Mouse (Mus musculus) adrenal gland, adult 10 weeks (tissue): ENCODE data around the gene Rab5b. TPM values are rescaled to one million over a fixed set of nuclear protein-coding genes. Genes with fewer than 3 reads are reported as not detected.

Experiments
- polyA plus RNA-seq: library from polyadenylated mRNA; stranded (reverse); fragments of 350-450 nt; fragmentation: Illumina TruSeq; extraction: RNeasy Lipid Tissue Mini Kit (QIAGEN cat#74804); gene quantifications from one replicate; pipeline ENCODE4 v1.2.3, GENCODE M21; 2014; ENCODE audit warnings: low read depth, low replicate concordance

The Rab5b gene
- 151 TPM for polyA plus RNA-seq

GRCm38 (mm10) chr10:128695992-128696807 is at the start of gene Rab5b:
Rab5b (minus strand) TSS chr10:128696264.

DNA sequence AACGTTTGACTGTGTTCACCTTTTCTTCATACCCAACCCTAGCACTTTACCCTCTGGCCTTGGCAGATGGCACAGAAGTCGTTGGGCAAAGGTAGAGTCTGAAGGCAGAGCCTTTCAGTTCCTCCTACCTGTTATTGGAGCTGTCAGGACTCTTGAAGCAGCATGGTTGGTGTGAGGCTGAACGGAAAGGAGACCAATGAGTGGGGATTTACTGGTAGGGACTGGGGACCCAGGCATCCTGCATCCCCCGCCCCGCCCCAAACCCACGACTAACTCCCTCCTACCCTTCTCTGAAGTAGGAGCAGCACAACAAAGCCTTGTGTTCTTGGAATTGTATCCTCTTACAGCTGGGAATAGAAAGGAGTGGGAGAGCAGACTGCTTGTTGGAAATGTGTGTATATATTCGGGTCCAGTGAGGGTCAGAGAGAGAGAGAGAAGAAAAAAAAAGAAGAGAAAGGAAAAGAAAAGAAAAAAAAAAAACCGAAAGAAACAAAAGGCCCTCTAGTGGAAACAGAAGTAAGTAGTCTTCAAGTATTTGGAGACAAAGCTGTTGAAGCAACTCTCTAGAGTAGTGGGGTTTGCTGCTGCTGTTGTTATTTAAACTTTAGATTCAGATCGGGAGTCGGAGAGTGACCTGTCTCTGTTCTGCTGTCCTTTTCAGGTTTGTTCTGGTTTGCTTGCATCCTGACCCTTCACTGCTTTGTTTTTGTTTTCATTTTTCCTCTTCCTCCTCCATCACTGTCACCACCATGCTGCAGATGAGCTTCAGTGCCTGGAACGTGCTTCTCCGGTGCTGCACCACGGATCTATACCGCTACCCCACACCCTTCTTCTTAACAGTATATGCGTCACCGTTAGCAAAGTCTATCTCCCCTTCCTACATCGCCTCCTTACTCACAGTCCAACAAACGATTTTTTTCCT is 48.9 kb upstream of the Rab5b start, which contains the start of gene Dgka:
Dgka (minus strand) TSS at position 176 of the 922 bp plus-strand sequence.

DNA sequence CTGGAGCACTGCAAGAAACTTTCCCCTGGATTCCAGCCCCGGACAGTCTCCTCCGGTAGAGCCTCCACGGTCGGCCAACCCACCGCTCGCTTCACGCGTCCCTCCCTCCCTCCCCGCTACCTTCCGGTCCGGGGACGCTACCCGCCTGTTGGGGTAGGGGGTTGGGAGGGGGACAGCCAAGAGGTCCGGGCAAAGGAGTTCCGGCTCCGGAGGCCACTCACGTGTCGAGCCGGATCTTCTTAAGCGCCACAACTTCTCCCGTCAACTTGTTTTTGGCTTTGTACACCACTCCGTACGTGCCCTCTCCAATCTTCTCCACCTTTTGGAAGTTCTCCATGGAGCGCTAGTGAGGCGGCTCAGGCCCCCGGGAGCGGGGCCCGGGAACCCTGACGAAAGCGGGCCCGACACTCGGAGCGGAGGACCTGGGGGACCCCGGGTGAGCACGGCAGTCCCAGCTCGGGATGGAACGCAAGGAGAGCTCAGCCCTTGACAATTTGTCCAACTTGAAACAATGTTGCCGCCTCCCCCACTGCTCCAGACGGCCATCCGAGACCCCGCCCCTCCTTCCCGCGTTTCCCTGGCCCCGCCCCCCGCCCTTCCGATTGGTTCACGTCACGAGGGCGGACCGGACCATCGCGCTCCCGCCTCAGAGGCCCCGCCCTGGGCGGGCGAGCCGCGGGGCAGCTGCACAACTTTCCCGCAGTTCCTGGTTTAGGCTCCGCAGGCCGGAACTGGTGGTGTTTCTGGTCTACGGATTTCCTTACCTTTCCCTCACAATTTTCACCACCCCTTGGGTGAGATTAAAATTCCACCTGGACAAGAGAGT is 8.6 kb upstream of the Rab5b start, which contains the start of gene Cdk2:
Cdk2 (minus strand) TSS at position 541 of the 826 bp plus-strand sequence.

GRCm38 (mm10) chr10:128703895-128704294 is 7.8 kb upstream of the Rab5b start, which contains the start of gene Pmel:
Pmel (plus strand) TSS chr10:128704195.

DNA sequence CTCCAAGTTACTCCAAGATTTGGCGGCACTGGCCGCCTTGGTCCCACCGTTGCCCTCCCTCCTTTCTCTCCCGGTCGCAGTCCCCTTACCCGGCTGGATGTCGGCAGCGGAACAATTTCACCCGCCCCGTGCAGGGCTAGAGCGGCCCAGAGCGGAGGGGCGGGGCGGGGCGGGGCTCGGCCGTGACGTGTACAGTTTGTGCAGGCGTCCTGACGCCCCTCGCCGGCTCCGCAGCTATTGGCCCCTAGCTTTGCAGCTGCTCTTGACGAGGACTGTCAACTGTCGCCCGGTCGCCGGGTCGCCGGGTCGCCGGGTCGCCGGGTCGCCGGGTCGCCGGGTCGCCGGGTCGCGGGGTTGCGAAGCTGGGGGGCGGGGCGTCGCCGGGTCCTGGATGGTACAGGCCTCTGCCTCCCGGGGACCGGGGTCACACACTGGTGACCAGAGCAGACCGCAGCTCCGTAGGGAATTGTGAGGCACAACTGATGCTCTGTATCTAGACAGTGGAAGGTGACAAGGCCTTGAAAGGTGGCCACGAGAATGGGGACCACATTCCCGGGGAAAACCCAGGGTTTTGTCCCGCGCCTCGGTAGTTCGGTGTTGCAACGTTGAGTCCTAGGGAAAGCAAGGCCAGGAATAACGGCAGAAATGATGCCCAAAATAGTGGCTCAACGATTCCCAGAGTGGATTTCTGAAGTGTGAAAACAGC is 22.1 kb downstream of the Rab5b start, which contains the start of gene Suox:
Suox (minus strand) TSS at position 311 of the 706 bp plus-strand sequence.

GRCm38 (mm10) chr10:128645111-128646011 is 50.7 kb downstream of the Rab5b start, which contains the start of gene Ikzf4:
Ikzf4 (minus strand) TSS chr10:128645991.

Other genes starting within 250 kb of the Rab5b start
- gene Smarcc2, start 237.0 kb downstream of the Rab5b start, polyA plus RNA-seq = 50.5 TPM
- gene Myl6, start 202.1 kb downstream of the Rab5b start, polyA plus RNA-seq = 64.3 TPM
- not detected for gene Myl6b, start 197.6 kb downstream of the Rab5b start, polyA plus RNA-seq
- gene Esyt1, start 170.4 kb downstream of the Rab5b start, polyA plus RNA-seq = 5.1 TPM
- 0.82 TPM for gene Zc3h10, start 148.5 kb downstream of the Rab5b start, polyA plus RNA-seq
- gene Rpl41, start 147.0 kb downstream of the Rab5b start, polyA plus RNA-seq = 12.5 TPM
- 91.8 TPM for gene Pa2g4, start 130.3 kb downstream of the Rab5b start, polyA plus RNA-seq
- gene Erbb3, start 106.6 kb downstream of the Rab5b start, polyA plus RNA-seq = 2.4 TPM
- gene Rps26, start 69.5 kb downstream of the Rab5b start, polyA plus RNA-seq = 12.2 TPM
- 1.5 TPM for gene Ikzf4, start 50.3 kb downstream of the Rab5b start, polyA plus RNA-seq
- 13.9 TPM for gene Suox, start 22.2 kb downstream of the Rab5b start, polyA plus RNA-seq
- gene Pmel, start 7.9 kb upstream of the Rab5b start, polyA plus RNA-seq = not detected
- gene Cdk2, start 8.8 kb upstream of the Rab5b start, polyA plus RNA-seq = 12.2 TPM
- gene Dgka, start 48.6 kb upstream of the Rab5b start, polyA plus RNA-seq = 9.4 TPM
- gene Pym1, start 51.6 kb upstream of the Rab5b start, polyA plus RNA-seq = 0.93 TPM
- gene Mmp19, start 94.6 kb upstream of the Rab5b start, polyA plus RNA-seq = 56.4 TPM
- gene Dnajc14, start 107.8 kb upstream of the Rab5b start, polyA plus RNA-seq = 46.9 TPM
- gene Tmem198b, start 108.1 kb upstream of the Rab5b start, polyA plus RNA-seq = 4.3 TPM
- gene Sarnp, start 121.1 kb upstream of the Rab5b start, polyA plus RNA-seq = 390 TPM
- gene Ormdl2, start 125.4 kb upstream of the Rab5b start, polyA plus RNA-seq = 145 TPM
- 2.2 TPM for gene Gdf11, start 195.5 kb upstream of the Rab5b start, polyA plus RNA-seq
- 432 TPM for gene Cd63, start 204.7 kb upstream of the Rab5b start, polyA plus RNA-seq
- gene Rdh5, start 226.6 kb upstream of the Rab5b start, polyA plus RNA-seq = 3.8 TPM
- gene Bloc1s1, start 227.8 kb upstream of the Rab5b start, polyA plus RNA-seq = 12.7 TPM
- gene Itga7, start 237.6 kb upstream of the Rab5b start, polyA plus RNA-seq = 0.35 TPM